Comparison of ENCODE assay signal across 22 mouse cellular contexts in the genomic region with DNA sequence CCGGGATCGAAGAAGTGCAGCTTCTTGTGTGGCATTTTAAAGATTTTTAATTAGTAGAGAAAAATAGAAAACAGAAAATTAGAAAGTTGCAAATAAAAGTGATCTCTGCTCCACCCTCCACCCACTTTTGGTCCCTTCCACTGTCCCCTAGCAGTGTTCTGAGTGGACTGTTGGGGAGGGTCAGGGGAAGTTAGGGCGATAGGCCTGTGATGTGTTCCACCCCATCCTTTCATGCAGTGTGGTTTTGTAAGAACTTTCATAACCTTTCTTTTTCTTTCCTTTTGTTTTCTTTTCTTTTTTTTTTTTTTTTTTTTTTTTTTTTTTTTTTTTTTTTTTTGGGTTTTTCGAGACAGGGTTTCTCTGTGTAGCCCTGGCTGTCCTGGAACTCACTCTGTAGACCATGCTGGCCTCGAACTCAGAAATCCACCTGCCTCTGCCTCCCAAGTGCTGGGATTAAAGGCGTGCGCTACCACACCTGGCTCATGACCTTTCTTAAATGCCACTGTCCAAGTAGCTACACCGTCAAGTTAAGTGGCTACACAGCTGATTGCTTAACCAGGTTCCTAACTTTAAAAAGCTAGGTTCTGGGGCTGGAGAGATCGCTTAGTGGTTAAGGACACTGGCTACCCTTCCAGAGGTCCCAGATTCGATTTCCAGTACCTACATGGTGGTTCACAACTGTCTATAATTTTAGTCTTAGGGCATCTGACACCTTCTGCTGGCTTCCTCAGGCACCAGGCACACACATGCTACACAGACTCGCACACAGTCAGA. TPM values are rescaled to one million over a fixed set of nuclear protein-coding genes. Genes with fewer than 3 reads are reported as not detected.
DNase-seq lines count a peak whose midpoint lies in the region; ATAC-seq and TF ChIP-seq lines count a peak whose summit lies in the region.
"Had no signal": no experiment of that assay in that cellular context is flagged by ENCODE, and none has a peak within 500 bp of the region (broad histone marks: within the 10 kb centered on the region; RNA-seq: fewer than 3 reads in every experiment).

No protein-coding gene starts in this region.

- no peak for TF ChIP-seq CTCF in gastrocnemius, adult 2 months (IDR thresholded peaks at IDR 0.05)
- TF ChIP-seq CTCF in heart, postnatal 0 days (IDR thresholded peaks at IDR 0.05; ENCODE audit: low read depth) = no peak
- no peak for TF ChIP-seq CTCF in spleen, adult 2 months (IDR thresholded peaks at IDR 0.05; ENCODE audit: extremely low read depth, insufficient read depth, insufficient read length, insufficient replicate concordance)

- H3K36me3 ChIP-seq in heart, postnatal 0 days (replicated peaks; ENCODE audit: control insufficient read depth, insufficient read depth, low read length) = peaks cover 6% of the 10 kb centered on the region
- peaks cover 14% of the 10 kb centered on the region for H3K36me3 ChIP-seq in spleen, adult 2 months (ENCODE audit: control insufficient read depth, insufficient read depth, low read length)
- H3K36me3 ChIP-seq: embryonic facial prominence, embryonic 13.5 days; forebrain, embryonic 12.5 days; hindbrain, embryonic 12.5 days; limb, embryonic 10.5 days; neural tube, embryonic 15.5 days had no signal

- no peaks in the 10 kb centered on the region for H3K27me3 ChIP-seq in heart, postnatal 0 days (ENCODE audit: control insufficient read depth, insufficient read depth, low read length)
- no peaks in the 10 kb centered on the region for H3K27me3 ChIP-seq in spleen, adult 2 months (ENCODE audit: control insufficient read depth, insufficient read depth, low read length)
- H3K27me3 ChIP-seq: embryonic facial prominence, embryonic 13.5 days; forebrain, embryonic 12.5 days; hindbrain, embryonic 12.5 days; neural tube, embryonic 15.5 days had no signal

- no peak for TF ChIP-seq EP300 in heart, postnatal 0 days (IDR thresholded peaks at IDR 0.05; ENCODE audit: low read depth)

- H3K9me3 ChIP-seq in heart, postnatal 0 days (replicated peaks; ENCODE audit: control insufficient read depth, low read length) = no peaks in the 10 kb centered on the region
- H3K9me3 ChIP-seq: embryonic facial prominence, embryonic 13.5 days; forebrain, embryonic 12.5 days; hindbrain, embryonic 12.5 days; limb, embryonic 10.5 days; neural tube, embryonic 15.5 days had no signal

- WGBS in heart, postnatal 0 days = 84% methylated on average over 10 of the region's 11 CpGs
- 75% methylated on average over 10 of the region's 11 CpGs for WGBS in spleen, adult 2 months

- H3K4me3 ChIP-seq in gastrocnemius, adult 2 months = no peak overlapping the region
- H3K4me3 ChIP-seq in heart, postnatal 0 days (ENCODE audit: low read depth, low read length) = no peak overlapping the region
- no peak overlapping the region for H3K4me3 ChIP-seq in spleen, adult 2 months (ENCODE audit: extremely low read depth, insufficient read depth, insufficient read length)
- H3K4me3 ChIP-seq: embryonic facial prominence, embryonic 13.5 days; erythroblast, embryonic 14.5 days; forebrain, embryonic 12.5 days; hindbrain, embryonic 12.5 days; limb, embryonic 10.5 days; neural tube, embryonic 15.5 days had no signal

- no peak overlapping the region for H3K4me2 ChIP-seq in heart, postnatal 0 days (ENCODE audit: low read depth, low read length)
- H3K4me2 ChIP-seq: embryonic facial prominence, embryonic 13.5 days; forebrain, embryonic 12.5 days; hindbrain, embryonic 12.5 days; midbrain, embryonic 11.5 days; neural tube, embryonic 15.5 days had no signal

- ATAC-seq in heart, postnatal 0 days (ENCODE audit: insufficient read depth, low read depth) = no peak
- ATAC-seq: inflammation-experienced regulatory T-cells, adult 6 months had no signal

- intact Hi-C loops in gastrocnemius, adult 2 months (cut with DNase I) = no loop called here
- intact Hi-C loops in heart, postnatal 25 days (cut with DNase I) = no loop called here

- DNase-seq in gastrocnemius, adult 2 months = no peak
- no peak for DNase-seq in gastrocnemius, adult 18-20 months (ENCODE audit: low spot score)
- DNase-seq in heart, postnatal 0 days (ENCODE audit: low spot score) = no peak
- no peak for DNase-seq in heart, postnatal 25 days (ENCODE audit: low spot score)
- no peak for DNase-seq in spleen, adult 2 months (ENCODE audit: low read depth in 1 of 2, low spot score in 2 of 2)
- no peak for DNase-seq in spleen, postnatal 10 days (ENCODE audit: low spot score in 2 of 2)
- DNase-seq in kidney, postnatal 4 days = no peak
- DNase-seq in thymus, postnatal 0 days (ENCODE audit: low spot score) = no peak
- DNase-seq: adrenal gland, postnatal 10 days; cerebellum, adult 2 months; kidney, adult 18-20 months; lung, adult 2 months; right cerebral cortex, adult 18-20 months; right cerebral cortex, postnatal 4 days had no signal

- H3K27ac ChIP-seq in gastrocnemius, adult 2 months = peak overlapping the region; percentile 92
- peak overlapping the region; percentile 35 for H3K27ac ChIP-seq in heart, postnatal 0 days (ENCODE audit: low read depth)
- peak overlapping the region; percentile 65 for H3K27ac ChIP-seq in spleen, adult 2 months (ENCODE audit: insufficient read depth, low read length)
- H3K27ac ChIP-seq: embryonic facial prominence, embryonic 13.5 days; forebrain, embryonic 12.5 days; hindbrain, embryonic 12.5 days; neural tube, embryonic 15.5 days had no signal

- no peak overlapping the region for H3K9ac ChIP-seq in heart, postnatal 0 days (replicated peaks; ENCODE audit: low read depth, low read length)
- H3K9ac ChIP-seq: embryonic facial prominence, embryonic 13.5 days; forebrain, embryonic 12.5 days; hindbrain, embryonic 12.5 days; neural tube, embryonic 15.5 days had no signal

- peaks cover 21% of the 10 kb centered on the region for H3K4me1 ChIP-seq in heart, postnatal 0 days (ENCODE audit: control insufficient read depth, insufficient read depth)
- peaks cover 59% of the 10 kb centered on the region for H3K4me1 ChIP-seq in spleen, adult 2 months (ENCODE audit: control insufficient read depth, insufficient read depth, insufficient read length)

- TF ChIP-seq POLR2A in spleen, adult 2 months (IDR thresholded peaks at IDR 0.05; ENCODE audit: low read depth, low read length) = no peak

RNA-seq across cellular contexts. Expression of a gene that starts 49.6 kb away (rescaled TPM):
- 10 to 100 TPM; 59.2 to 65.5 TPM for total RNA-seq in gastrocnemius, adult 2 months (2021)
- 10 to 100 TPM; 64.8 to 69.4 TPM for total RNA-seq in gastrocnemius, adult 18-20 months (2021)
- 23.7 and 37.4 TPM in 2 replicates for total RNA-seq in heart, postnatal 0 days (2014; rRNA removed; ENCODE audit: low replicate concordance)
- polyA plus RNA-seq in heart, postnatal 0 days (2015; fragmentation: Nextera tagmentation; extraction: Ambion mirVana) = 14.0 and 14.5 TPM in 2 replicates
- 10 to 100 TPM; 45.5 to 46.7 TPM for total RNA-seq in heart, postnatal 25 days (2021)
- polyA plus RNA-seq in spleen, adult 2 months (2012; rRNA removed) = 5.8 and 6.6 TPM in 2 replicates
- polyA plus RNA-seq in thymus, postnatal 0 days (2015; fragmentation: Nextera tagmentation; extraction: Ambion mirVana) = 7.0 and 7.2 TPM in 2 replicates

Comparison
In these comparisons a context has a peak if more than half of its experiments do, and no peak if none do; other contexts are left out.
1. H3K27ac ChIP-seq: peak in every context shown above with its lines; median percentile 92 in gastrocnemius, adult 2 months; 65 in spleen, adult 2 months; 35 in heart, postnatal 0 days.